Mouse (Mus musculus) regulatory T cell (primary cell): Measurements from ENCODE around the gene Pbrm1.

Experiments used
- in situ Hi-C: fragments of 300-600 bp; cut with MboI, MseI; formaldehyde crosslinking; loops from one replicate; pipeline ENCODE4 v1.15.1; 2025; ENCODE audit warnings: high pct_unique_total_duplicates

Gene Pbrm1

GRCm38 (mm10) chr14:31165991-31166630 lies 147.2 kb downstream of the Pbrm1 start:
- in situ Hi-C loops = no loop called here

- in situ Hi-C loops = no loop called here
Observed at GRCm38 (mm10) chr14:31166827-31167226, 147.9 kb downstream of the Pbrm1 start.

- in situ Hi-C loops = no loop called here
Observed at GRCm38 (mm10) chr14:31168425-31168824, 149.5 kb downstream of the Pbrm1 start, which contains the start of gene Stab1. Gene Stab1, minus strand, starts transcription at chr14:31168641.

- in situ Hi-C loops = no loop called here
Observed at GRCm38 (mm10) chr14:31169508-31169907, 150.6 kb downstream of the Pbrm1 start.

- in situ Hi-C loops = no loop called here
Observed at GRCm38 (mm10) chr14:31170963-31171362, 152.0 kb downstream of the Pbrm1 start.
